Mouse (Mus musculus) cerebellum, postnatal 4 days (tissue): ENCODE measurements around the gene D930007J09Rik.

Experiments
- DNase-seq, 2 experiments: peaks; one replicate each; pipeline ENCODE4 v3.0.0; 2022; ENCODE audit warnings: low spot score in 2 of 2, mixed read lengths in 1 of 2

The D930007J09Rik gene

DNA sequence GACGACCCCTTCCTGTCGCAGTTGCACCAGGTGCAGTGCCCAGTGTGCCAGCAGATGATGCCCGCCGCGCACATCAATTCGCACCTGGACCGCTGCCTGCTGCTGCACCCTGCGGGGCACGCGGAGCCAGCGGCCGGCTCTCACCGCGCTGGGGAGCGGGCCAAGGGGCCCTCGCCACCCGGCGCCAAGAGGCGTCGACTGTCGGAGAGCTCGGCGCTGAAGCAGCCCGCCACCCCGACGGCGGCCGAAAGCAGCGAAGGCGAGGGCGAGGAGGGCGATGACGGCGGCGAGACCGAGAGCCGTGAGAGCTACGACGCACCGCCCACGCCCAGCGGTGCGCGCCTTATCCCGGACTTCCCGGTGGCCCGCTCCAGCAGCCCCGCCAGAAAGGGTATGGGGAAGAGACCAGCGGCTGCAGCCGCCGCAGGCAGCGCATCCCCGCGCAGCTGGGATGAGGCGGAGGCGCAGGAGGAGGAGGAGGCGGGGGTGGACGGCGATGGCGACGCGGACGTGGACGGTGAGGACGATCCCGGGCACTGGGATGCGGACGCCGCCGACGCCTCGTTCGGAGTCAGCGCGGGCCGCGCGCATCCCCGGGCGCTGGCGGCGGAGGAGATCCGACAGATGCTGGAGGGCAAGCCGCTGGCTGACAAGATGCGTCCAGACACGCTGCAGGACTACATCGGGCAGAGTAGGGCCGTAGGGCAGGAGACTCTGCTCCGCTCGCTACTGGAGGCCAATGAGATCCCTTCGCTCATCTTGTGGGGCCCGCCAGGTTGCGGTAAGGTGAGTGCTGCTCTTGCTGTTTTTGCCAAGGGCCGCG, at the start of gene D930007J09Rik:
Gene D930007J09Rik, minus strand, starts transcription at position 591 of the 823 bp plus-strand sequence.
- peak; percentile 26 to 55 for DNase-seq

DNA sequence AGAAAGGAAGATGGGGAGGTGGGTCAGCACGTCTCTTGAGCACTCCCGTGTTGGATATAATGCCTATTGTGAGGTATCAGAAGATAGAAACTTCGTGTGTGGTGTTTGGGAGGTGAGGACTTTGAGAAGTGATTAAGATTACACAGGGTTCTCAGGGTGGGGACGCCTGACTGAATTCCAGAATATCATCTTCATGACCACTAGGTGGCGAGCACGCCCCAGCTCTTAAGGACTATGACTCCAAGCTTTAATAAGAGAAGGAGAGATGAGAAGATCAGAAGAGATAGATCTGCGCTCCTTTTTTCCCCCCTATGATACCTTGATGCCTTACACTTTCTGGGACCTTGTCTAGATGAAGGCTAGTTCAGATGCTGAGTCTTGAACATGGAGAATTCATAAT, 49.3 kb upstream of the D930007J09Rik start:
- DNase-seq = peak in 1 of 2 experiments; percentile 37

DNA sequence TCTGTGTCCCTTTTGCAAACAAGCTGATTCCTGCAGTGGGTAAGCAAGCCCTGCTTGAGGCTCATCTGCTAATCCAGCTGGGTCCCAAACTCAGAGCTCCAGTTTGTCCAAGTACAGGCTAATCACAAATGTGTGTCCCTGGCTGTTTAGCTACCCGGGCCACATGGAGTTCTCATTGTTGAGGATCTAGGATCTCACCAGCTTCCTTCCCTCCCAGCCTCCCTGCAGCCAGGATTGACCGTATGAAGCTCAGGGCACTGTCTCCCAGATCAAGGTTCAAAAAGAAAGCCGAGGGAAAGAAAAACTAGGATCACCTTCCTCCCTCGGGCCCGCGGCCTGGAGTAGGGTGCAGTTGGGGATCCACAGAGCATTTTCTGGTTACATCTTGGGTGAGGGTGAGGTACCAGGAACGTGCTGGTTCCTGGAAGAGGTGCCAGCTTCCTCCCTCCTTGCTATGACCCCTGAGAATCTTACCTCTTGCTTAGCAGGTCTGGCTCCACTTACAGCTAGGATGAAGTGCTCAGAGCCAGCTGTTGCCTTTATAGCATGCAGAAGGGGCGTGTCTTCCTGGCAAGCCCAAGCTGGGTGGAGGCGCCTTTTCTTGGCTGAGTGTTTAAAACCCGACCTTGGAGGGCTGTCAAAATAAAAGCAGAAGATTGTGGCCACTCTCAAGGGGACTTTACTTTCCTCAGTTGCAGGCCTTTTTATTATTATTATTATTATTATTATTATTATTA, 48.2 kb upstream of the D930007J09Rik start, which contains the start of gene Serpinb1a:
Gene Serpinb1a, minus strand, starts transcription at position 518 of the 737 bp plus-strand sequence.
- DNase-seq = no peak

DNA sequence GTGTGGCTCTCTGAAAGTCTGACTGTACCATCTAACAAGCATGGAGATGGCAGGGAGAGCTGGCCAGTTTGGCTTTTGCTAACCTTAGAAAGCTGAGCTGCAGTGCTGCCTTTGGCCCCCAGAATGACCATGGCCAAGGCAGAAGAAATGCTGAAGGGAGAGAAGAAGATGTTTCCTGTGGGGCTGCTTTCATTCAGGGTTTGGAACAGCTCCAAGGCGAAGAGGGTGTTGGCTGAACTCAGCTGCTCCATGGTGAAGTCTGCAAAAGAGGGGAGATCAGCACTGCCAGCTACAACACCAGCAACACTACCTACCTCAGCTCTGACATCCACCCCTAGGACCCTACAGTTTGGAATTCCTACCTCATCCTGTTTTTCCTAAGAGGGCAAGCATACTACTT, 47.5 kb upstream of the D930007J09Rik start:
- no peak for DNase-seq

DNA sequence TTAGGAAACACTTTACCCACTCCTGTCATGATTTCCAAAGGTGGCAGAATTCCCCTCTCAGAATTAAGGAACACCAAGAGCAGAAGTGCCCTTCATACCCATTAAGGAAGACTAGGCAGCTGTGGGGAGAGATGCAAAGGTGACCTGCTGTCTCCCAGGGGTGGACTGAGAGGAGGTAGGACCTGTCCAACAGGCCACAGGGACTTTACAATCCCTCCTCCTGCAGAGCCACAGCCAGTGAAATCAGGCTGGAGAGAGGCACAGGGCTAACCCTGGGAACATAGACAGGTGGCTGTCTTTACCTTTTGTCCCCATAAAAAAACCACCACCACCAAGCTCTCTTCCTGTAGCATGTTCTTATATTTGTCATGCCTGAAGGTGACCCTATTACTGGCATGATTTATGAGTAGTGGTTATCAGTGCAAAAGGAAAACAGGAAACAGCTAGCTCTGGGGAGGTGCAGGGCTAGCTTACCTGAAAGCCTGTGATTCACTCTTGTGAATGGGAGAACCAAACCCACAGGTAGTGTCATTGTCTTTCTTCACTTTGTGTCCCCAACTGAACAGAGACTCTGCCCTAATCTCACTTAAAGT, 47.0 kb upstream of the D930007J09Rik start:
- DNase-seq = no peak

DNA sequence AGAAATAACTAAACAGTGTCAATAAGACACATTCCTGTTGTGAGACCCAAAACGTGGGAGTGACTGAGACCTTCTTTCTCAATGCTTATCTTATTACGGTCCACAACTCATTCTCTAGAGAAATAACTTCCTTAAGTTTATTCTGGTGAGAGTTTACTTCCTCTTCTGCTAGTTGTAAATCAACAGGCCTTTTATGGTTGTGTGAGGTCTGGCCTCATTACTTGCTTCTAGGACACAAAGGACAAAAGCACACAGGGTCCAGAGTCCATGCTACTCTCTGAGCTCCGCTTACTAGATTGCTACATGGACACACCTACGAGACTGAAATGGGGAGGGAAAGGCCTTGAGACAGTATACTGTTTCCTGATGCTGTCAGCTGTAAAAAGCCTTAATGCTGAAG, 46.4 kb upstream of the D930007J09Rik start:
- DNase-seq = no peak

DNA sequence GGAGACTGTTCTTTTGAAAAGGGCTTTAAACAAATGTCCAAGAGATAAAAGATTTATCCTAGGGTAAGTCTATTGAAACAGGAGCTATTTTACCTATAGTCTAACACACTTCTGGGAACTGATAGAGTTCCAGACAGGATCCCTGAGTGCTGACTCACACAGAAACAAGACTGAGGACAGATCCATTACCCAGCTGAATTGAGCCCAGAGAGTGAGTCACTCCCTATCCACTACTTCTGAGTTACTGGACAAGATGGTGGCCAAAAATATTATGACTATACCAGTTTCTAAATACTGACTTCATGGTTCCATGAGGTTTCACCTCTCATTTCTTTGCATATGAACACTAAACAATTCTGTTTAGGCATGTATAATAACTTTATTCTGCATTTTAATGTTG, 43.6 kb upstream of the D930007J09Rik start:
- no peak for DNase-seq

DNA sequence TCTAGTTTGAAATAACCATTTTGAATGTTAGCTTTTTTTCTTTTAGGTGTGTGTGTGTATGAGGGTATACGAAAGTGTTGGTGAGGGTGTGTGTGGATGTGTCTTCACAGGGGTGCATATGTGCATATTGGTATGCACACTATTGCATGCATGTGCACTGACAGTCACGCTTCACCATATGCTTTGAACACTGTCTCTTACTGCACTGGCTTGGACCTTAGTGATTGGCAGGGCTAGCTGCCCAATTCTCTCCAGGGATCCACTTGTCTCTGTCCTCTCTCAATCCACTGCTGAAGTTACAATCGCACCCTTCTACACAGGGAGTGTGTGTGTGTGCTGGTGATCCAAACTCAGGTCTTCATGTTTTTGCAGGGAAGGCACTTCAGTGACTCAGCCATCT, 38.7 kb upstream of the D930007J09Rik start:
- no peak for DNase-seq

DNA sequence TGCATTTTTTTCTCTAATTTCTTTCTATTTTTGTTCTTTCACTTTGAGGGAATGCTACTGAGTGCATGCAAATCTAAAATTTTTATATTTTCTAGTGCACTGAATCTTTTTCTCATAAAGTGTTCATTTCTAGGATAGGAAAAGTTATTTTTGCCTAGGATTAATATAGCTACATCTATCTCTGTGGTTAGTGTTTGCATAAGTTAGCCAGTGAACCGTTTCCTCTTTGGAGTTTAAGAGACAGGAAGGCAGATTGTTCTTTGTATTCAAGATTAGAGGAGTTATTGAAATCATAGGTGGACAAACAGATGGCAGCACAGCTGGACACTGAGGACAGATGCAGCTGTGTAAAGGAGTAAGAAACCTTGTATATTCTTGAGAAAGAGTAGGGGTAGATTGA, 36.7 kb upstream of the D930007J09Rik start:
- DNase-seq = no peak

DNA sequence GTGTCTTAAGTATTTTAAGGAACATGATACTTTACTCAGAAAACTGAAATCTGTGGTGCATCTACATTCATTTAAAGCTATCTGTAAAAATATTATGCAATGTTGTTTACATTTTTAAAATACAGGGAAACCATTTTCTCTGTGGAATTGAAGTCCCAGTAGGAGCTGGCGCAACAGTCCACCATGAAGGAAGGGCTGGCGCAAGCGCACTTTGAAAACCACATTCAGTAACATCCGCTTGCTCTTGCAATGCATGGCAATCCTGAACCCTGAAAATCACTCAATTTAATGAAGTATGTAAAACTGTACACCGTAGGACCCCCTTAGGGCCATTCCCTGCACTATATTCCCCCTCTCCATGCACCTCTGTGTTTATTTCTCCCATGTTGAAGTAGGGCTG, 31.9 kb upstream of the D930007J09Rik start:
- no peak for DNase-seq

DNA sequence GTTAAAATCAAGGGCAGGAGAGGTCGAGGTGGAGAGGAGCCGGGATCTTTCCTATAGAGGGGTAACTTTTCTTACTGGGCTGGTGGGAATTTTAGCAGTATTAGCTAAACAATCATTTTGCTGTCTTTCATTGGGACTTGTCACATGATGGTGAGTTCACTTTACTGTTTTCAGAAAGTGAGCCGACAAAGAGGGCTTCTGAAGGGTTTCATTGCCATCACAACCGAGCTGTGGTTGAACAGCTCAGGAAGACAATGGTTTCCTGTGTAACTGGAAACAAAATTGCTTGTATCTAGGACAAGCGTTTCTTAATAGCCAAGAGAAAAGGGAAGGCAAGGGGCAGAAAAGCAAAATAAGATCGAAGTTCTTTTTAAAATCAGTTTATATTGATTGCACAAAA, 30.6 kb upstream of the D930007J09Rik start:
- DNase-seq = no peak

DNA sequence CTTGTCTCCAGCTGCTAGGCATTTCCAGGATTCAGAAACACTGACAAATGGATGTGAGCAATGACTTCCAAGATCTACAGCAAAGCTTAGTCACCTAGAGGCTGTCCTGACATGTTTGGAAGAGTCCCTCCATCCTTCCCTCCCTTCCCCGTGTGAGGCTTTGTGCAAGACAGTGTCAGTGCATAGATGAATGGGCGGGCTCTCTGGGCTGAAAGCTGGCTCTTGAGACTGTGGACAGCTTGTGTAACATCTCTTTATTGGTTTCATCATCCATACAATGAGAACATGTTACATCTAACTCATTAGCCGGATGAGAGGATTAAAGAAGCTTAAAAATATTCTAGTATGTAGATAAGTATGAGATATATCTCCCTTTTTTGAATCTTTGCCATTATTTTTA, 30.1 kb upstream of the D930007J09Rik start:
- DNase-seq = no peak

DNA sequence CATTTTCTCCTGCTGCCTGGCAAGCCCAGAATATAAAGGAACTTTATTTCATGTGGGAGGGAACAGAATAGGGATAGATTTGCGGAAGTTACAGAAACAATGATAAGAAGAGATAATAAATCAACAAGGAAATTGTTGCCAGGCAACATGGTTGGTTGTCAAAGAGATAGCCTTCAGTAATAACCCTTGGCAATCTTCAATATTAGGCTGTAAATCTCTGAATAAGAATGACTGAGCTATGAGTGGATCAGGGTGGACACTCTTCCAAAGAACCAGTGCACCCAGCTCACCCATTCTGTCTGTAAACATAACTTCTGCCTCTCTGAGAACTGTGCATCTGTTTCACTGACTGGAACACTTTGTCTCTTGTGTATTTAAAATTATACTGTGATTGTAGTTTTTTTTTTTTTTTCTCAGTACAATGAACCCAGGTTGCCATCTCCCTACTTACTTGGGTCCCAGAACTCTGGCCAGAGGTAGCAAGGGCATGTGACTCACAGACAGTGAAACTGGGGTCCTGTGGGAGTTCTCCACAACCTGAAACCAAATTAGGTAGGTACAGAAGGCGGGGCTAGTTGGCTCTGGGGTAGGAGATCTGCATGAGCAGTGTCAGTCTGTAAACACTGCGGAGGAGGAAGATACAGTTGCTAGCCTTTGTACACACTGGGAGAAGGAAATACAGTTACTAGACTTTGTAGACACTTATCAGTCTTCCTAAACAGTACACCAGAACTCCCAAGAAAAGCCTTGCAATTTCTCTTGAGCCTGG, 29.0 kb upstream of the D930007J09Rik start:
- DNase-seq = no peak

DNA sequence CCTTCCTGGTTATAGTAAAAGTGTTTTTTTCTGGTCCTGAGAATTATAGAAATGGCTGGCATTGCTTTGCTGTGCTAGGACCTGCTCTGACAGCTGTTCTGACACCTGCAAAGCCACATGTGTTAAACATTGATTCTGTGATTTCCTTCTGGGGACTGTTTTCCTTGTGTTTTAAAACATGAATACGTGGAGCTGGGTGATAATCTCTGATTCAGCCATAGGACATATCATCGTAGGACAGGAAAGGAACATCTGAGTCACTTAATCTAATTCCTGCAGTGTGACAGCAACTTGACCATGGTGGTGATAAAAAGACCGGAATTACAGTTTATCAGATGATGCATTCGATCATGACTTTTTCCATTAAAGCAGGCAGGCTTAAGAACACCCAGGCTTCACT, 26.2 kb upstream of the D930007J09Rik start:
- DNase-seq = no peak

DNA sequence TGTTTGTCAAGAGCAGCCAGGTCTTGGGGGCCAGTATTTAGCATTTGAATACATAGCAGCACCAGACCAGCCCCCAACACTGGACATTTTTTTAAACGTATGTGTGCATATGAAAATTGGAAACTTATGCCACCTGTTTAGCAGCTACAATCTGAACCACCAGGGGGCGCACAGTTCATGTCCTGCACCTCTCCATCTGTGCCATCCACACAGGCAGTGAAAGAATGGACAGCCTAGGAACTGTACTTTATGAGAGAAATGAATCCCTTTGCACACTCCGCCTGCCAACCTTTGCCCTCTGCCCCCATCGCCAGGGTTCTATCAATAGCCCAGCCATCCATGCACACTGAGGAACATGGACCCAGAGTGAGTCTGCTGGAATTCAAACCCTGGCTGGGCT, 25.3 kb upstream of the D930007J09Rik start:
- peak in 1 of 2 experiments; percentile 50 for DNase-seq

DNA sequence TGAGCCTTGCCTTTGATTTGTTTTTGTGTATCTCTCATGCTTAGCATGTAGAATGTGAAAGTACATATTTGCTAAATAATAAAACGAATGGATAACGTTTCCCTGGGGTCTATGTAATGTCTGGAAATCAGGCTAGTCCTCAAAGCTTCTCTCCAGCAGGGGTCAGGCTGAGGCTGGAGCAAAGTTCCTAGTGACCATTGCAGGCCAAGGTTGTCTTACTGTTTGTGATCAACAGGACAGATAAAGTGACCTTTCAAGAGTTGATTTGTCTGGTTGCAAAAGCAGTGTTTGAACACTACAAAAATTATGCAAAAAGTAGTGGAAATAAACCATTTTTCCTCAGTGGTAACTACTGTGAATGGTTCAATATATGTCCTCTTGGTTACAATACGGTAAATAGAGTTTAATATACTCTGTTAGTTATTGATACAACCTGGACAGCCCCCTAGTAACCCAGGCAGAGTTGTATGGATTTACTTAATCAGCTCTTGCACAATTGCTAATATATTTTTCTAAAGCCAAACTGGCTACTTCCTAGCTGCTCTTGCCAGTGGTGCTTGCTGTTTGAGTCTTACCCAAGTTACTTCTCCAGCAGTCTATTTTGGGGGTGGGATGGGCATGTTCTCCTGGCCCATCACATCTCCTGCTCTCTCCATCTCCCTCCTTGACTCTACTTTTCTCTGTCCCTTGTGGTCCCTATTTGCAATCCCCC, 24.6 kb upstream of the D930007J09Rik start:
- no peak for DNase-seq

DNA sequence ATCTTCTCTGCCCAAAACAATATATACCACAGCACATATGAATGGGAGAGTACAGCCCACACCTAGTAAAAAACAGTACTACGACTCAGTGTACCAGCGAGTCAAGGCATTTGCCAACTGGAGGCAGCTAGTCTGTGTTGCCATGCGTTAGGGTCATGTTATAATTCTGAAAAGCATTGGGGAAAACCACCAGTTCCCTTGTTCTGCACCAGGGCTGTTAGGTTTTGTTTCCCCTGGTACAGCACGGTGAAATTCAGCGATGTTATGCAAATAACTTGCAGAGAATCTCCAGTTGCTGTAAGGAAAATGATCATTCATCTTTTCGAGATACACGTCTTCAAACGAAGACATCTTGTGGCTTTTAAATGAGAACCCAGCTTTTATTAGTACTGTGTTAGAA, 22.9 kb upstream of the D930007J09Rik start:
- DNase-seq = no peak

DNA sequence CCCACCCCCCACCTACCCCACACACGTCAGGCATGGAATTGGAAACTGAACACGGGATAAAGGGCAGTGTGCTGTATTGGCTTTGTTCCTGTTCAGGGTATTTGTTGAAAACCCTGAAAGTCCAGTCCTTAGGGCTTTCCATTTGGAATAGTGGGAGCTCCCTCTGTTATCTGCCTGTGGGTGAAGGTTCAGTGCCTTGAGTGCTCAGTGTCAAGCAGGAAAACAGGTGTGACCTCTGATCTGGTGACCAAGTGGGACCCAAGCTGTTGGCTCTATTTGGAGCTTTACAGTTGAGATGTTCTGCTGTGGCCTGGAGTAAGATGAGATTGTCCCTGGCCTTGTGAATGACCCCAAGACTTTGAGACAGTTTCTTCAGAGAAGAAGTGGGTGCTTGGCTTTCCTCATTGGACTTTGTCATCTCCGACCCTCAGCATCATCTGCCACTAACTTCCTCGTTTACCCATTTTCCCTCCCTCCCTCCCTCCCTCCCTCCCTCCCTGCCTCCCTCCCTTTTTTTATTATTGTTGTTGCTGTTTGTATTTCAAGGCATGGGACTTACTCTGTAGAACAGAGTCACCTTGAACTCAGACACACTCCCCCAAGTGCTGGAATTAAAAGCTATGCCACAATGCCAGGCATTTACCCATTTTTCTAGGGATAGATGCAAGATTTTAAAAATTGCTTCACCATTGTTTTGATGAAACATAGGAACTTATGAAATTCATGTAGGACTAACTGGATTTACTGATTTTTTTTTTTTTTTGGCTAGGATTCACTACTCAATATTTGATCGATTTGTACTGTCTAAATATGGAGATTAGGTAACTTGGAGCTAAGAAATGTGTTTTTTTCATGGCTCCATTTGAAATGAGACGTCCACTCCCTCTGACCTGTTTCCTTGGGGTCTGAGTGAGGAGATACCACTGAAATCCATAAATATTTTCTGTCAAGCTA, 22.0 kb upstream of the D930007J09Rik start:
- no peak for DNase-seq

DNA sequence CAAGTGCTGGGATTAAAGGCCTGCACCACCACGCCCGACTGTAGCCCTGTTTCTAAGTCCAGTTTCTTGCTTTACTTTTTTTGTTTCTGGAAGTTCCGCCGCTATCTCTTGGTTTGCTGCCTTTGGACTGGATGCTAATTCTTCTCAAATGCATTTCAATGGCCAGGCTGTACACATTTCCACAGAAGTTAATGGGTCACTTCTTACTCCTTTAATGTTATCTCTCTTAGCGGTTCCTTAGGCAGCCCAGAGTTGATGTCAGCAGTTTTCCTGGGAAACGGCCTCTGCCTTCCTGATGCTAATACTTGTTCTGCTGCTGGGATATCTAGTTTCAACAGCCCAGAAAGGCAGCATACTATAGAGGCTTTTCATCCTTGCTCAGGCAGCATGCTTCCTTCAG, 20.5 kb upstream of the D930007J09Rik start:
- no peak for DNase-seq

DNA sequence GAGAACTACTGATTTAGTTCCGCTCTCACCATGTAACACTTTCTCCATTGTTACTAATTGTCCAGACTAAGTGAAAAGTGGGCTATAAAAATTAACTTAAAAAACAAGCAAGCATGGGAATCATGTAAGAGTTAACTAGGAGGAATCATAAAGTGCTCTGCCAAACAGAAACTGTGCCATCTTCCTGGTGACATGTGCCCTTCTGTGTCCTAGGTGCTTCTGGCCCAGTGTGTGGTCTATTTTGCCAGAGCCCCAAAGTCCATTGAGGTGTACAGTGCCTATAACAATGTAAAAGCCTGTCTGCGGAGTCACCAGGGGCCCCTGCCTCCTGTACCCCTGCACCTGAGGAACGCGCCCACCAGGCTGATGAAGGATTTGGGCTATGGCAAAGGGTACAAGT, 19.0 kb upstream of the D930007J09Rik start:
- no peak for DNase-seq
